Mouse (Mus musculus) liver, embryonic 11.5 days (tissue): ENCODE measurements around the gene Nr1h4. TPM values are rescaled to one million over a fixed set of nuclear protein-coding genes. Genes with fewer than 3 reads are reported as not detected.
A peak's percentile ranks its signal among the peaks of the same experiment; 100 is the strongest.

Experiments used
- ATAC-seq: fragments of 200-750 bp; cut with Nextera tagmentation; replicated peaks from 2 replicates; pipeline ENCODE4 v1.8.0; 2017; ENCODE audit warnings: moderate number of reproducible peaks, mild to moderate bottlenecking, moderate TSS enrichment, moderate library complexity; ENCODE audit not compliant: low FRiP score
- DNase-seq: peaks from one replicate; pipeline ENCODE4 v3.0.0-alpha.2; 2017; ENCODE audit warnings: low spot score
- H3K27ac ChIP-seq: fragments of 300-500 bp; sonication (generic); 2 replicates; pipeline ENCODE4 v1.5.1; 2014; ENCODE audit warnings: mild to moderate bottlenecking, low read depth, low read length, control low read depth
- H3K27me3 ChIP-seq: fragments of 300-500 bp; sonication (generic); replicated peaks from 2 replicates; pipeline ENCODE4 v1.6.1; 2014; ENCODE audit warnings: low read length, mixed read lengths; ENCODE audit not compliant: control insufficient read depth, insufficient read depth
- H3K36me3 ChIP-seq: fragments of 300-500 bp; sonication (generic); 2 replicates; pipeline ENCODE4 v1.6.1; 2014; ENCODE audit warnings: mild to moderate bottlenecking, low read length, moderate library complexity, mixed read lengths; ENCODE audit not compliant: control insufficient read depth, insufficient read depth
- H3K4me1 ChIP-seq: fragments of 300-500 bp; sonication (generic); replicated peaks from 2 replicates; pipeline ENCODE4 v1.6.1; 2014; ENCODE audit warnings: low read length, mixed read lengths; ENCODE audit not compliant: control insufficient read depth, insufficient read depth
- H3K4me2 ChIP-seq: fragments of 300-500 bp; sonication (generic); 2 replicates; pipeline ENCODE4 v1.6.1; 2014; ENCODE audit warnings: mild to moderate bottlenecking, control low read depth, moderate library complexity
- H3K4me3 ChIP-seq: fragments of 300-500 bp; sonication (generic); 2 replicates; pipeline ENCODE4 v1.5.1; 2014; ENCODE audit warnings: low read depth, low read length, control low read depth
- H3K9ac ChIP-seq: fragments of 300-500 bp; sonication (generic); 2 replicates; pipeline ENCODE4 v1.6.1; 2014; ENCODE audit warnings: low read depth, low read length, control low read depth
- H3K9me3 ChIP-seq: fragments of 300-500 bp; sonication (generic); 2 replicates; pipeline ENCODE4 v1.6.1; 2016; ENCODE audit warnings: low read length, inconsistent platforms, mixed read lengths; ENCODE audit not compliant: control insufficient read depth
- WGBS: fragments of 180-500 bp; shearing (Covaris S2); extraction: QIAGEN DNeasy Blood & Tissue Kit; methylation state at CpG from one replicate; pipeline ENCODE4 v1.1.7; 2014; 5-methylcytosine and 5-hydroxymethylcytosine counted together
- polyA plus RNA-seq: library from polyadenylated mRNA; unstranded; fragments of >200 nt; fragmentation: Nextera tagmentation; extraction: Ambion mirVana; gene quantifications from 2 replicates; pipeline ENCODE4 v1.2.1, GENCODE M21; 2014

The Nr1h4 gene
- polyA plus RNA-seq, 1 experiment from 2014 or later, result 1.9 TPM

GRCm38 (mm10) chr10:89424800-89425393, 108.5 kb downstream of the Nr1h4 start:
- WGBS, result 83% methylated on average over 11 of the region's 11 CpGs
- no peak for ATAC-seq
- no peaks in the 10 kb centered on the region for H3K4me1 ChIP-seq

GRCm38 (mm10) chr10:89424217-89424616, 109.2 kb downstream of the Nr1h4 start:
- 85% methylated on average over 9 of the region's 9 CpGs for WGBS

More at GRCm38 (mm10) chr10:89424800-89425393, 108.5 kb downstream of the Nr1h4 start:
- DNase-seq, result no peak
- peaks cover 15% of the 10 kb centered on the region; the same call in 1 of the 2 replicates for H3K36me3 ChIP-seq
- H3K4me2 ChIP-seq, result no peak overlapping the region
- H3K9me3 ChIP-seq, result no peaks in the 10 kb centered on the region
- no peak overlapping the region for H3K27ac ChIP-seq
- no peak overlapping the region for H3K9ac ChIP-seq
- H3K27me3 ChIP-seq, result no peaks in the 10 kb centered on the region
- H3K4me3 ChIP-seq, result no peak overlapping the region

GRCm38 (mm10) chr10:89423164-89423778, 110.1 kb downstream of the Nr1h4 start:
- Histone ChIP-seq H3K36me3 (peaks cover 11% of the 10 kb centered on the region; the same call in 1 of the 2 replicates), H3K9ac (peak overlapping the region; percentile 17; the same call in 1 of the 2 replicates)
- peak; percentile 77 for ATAC-seq

More at GRCm38 (mm10) chr10:89424217-89424616, 109.2 kb downstream of the Nr1h4 start:
- DNase-seq (no peak), ATAC-seq (no peak)
- Histone ChIP-seq H3K4me2 (no peak overlapping the region), H3K27ac (no peak overlapping the region), H3K4me3 (no peak overlapping the region), H3K9ac (no peak overlapping the region), H3K27me3 (no peaks in the 10 kb centered on the region), H3K4me1 (no peaks in the 10 kb centered on the region), H3K36me3 (peaks cover 15% of the 10 kb centered on the region; the same call in 1 of the 2 replicates), H3K9me3 (no peaks in the 10 kb centered on the region)

GRCm38 (mm10) chr10:89422504-89423158, 110.8 kb downstream of the Nr1h4 start:
- H3K27ac ChIP-seq, result peak overlapping the region; percentile 84
- H3K4me3 ChIP-seq, result no peak overlapping the region
- peaks cover 10% of the 10 kb centered on the region; the same call in 1 of the 2 replicates for H3K36me3 ChIP-seq

More at GRCm38 (mm10) chr10:89423164-89423778, 110.1 kb downstream of the Nr1h4 start:
- Histone ChIP-seq H3K27me3 (no peaks in the 10 kb centered on the region), H3K9me3 (no peaks in the 10 kb centered on the region), H3K4me3 (no peak overlapping the region), H3K4me2 (peak overlapping the region; percentile 53), H3K27ac (peak overlapping the region; percentile 84), H3K4me1 (no peaks in the 10 kb centered on the region)
- no peak for DNase-seq
- 56% methylated on average over 9 of the region's 9 CpGs for WGBS

GRCm38 (mm10) chr10:89417966-89418365, 115.4 kb downstream of the Nr1h4 start:
- ATAC-seq (no peak), DNase-seq (no peak)
- no peak overlapping the region for H3K4me3 ChIP-seq
- no peak overlapping the region for H3K27ac ChIP-seq
- H3K9me3 ChIP-seq, result no peaks in the 10 kb centered on the region
- 82% methylated on average over 2 of the region's 2 CpGs for WGBS
- H3K36me3 ChIP-seq, result peaks cover 13% of the 10 kb centered on the region
- no peak overlapping the region for H3K4me2 ChIP-seq
- H3K27me3 ChIP-seq, result no peaks in the 10 kb centered on the region
- no peak overlapping the region for H3K9ac ChIP-seq
- H3K4me1 ChIP-seq, result no peaks in the 10 kb centered on the region

More at GRCm38 (mm10) chr10:89422504-89423158, 110.8 kb downstream of the Nr1h4 start:
- DNase-seq (no peak), ATAC-seq (peak; percentile 92)
- H3K9ac ChIP-seq, result peak overlapping the region; percentile 17; the same call in 1 of the 2 replicates
- H3K27me3 ChIP-seq, result no peaks in the 10 kb centered on the region
- no peaks in the 10 kb centered on the region for H3K4me1 ChIP-seq
- H3K9me3 ChIP-seq, result no peaks in the 10 kb centered on the region
- WGBS, result 55% methylated on average over 8 of the region's 8 CpGs
- H3K4me2 ChIP-seq, result peak overlapping the region; percentile 53

- H3K9ac ChIP-seq, result no peak overlapping the region
- no peak overlapping the region for H3K4me2 ChIP-seq
- no peak overlapping the region for H3K4me3 ChIP-seq
- no peak overlapping the region for H3K27ac ChIP-seq
- DNase-seq, result no peak
- H3K9me3 ChIP-seq, result no peaks in the 10 kb centered on the region
- peak; percentile 53; the same call in 1 of the 2 replicates for ATAC-seq
- 66% methylated on average over 3 of the region's 3 CpGs for WGBS
- H3K36me3 ChIP-seq, result peaks cover 17% of the 10 kb centered on the region
- no peaks in the 10 kb centered on the region for H3K27me3 ChIP-seq
- no peaks in the 10 kb centered on the region for H3K4me1 ChIP-seq
Observed at GRCm38 (mm10) chr10:89415478-89415877, 117.9 kb downstream of the Nr1h4 start.

GRCm38 (mm10) chr10:89407551-89407950, 125.8 kb downstream of the Nr1h4 start:
- Histone ChIP-seq H3K4me3 (no peak overlapping the region), H3K36me3 (peaks cover 3% of the 10 kb centered on the region; the same call in 1 of the 2 replicates), H3K27me3 (no peaks in the 10 kb centered on the region), H3K4me2 (no peak overlapping the region), H3K4me1 (no peaks in the 10 kb centered on the region), H3K27ac (peak overlapping the region; percentile 25; the same call in 1 of the 2 replicates), H3K9ac (no peak overlapping the region), H3K9me3 (no peaks in the 10 kb centered on the region)
- ATAC-seq, result peak; percentile 24; the same call in 1 of the 2 replicates
- 22% methylated on average over 1 of the region's 1 CpGs for WGBS
- no peak for DNase-seq

- Histone ChIP-seq H3K4me2 (no peak overlapping the region), H3K9ac (no peak overlapping the region), H3K27ac (peak overlapping the region; percentile 25; the same call in 1 of the 2 replicates), H3K36me3 (peaks cover 2% of the 10 kb centered on the region; the same call in 1 of the 2 replicates), H3K4me3 (no peak overlapping the region), H3K9me3 (no peaks in the 10 kb centered on the region), H3K27me3 (no peaks in the 10 kb centered on the region), H3K4me1 (no peaks in the 10 kb centered on the region)
- 62% methylated on average over 5 of the region's 6 CpGs for WGBS
- ATAC-seq (peak; percentile 40; the same call in 1 of the 2 replicates), DNase-seq (no peak)
Observed at GRCm38 (mm10) chr10:89406733-89407484, 126.5 kb downstream of the Nr1h4 start.
